Mouse (Mus musculus): ENCODE data around the gene Fam234a. TPM values are rescaled to one million over a fixed set of nuclear protein-coding genes. Genes with fewer than 3 reads are reported as not detected.

The Fam234a gene
- polyA plus RNA-seq, 1 experiment from 2014 or later: 60.6 TPM

DNA sequence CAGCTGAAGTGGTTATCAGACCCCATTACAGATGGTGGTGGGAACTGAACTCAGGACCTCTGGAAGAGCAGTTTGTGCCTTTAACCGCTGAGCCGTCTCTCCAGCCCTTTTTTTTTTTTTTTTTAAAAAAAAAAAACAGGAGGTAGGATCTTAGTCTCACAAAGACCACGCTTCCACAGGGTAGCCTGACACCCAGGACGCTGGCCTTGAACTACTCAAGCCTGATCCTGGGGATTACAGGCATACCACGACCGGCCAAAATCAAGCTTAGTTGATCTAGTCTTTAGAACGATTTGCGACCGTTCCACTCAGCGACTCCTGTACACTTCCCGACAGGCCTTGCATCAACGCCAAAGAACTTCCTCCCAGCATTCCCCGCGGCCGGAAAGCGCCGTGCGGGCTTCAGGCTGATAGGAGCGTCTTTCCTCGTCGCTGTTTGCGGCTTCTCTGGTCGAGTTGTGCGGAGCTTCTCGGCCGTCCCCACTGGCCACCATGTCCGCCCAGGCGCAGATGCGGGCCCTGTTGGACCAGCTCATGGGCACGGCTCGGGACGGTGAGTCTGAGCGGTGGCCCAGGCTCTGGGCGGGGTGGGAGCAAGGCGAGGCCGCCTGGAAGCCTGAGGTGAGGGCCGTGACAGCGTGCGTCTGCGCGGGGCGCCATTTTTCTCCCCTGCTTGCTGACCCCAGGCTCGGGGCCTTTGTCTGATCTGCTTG is 8.7 kb upstream of the Fam234a start, which contains the start of gene Luc7l:
Luc7l (plus strand) TSS at position 358 of the 713 bp plus-strand sequence.
- H3K27me3 ChIP-seq: no peaks in the 10 kb centered on the region
- peak within 1 kb of the TSS; percentile 54 for H3K4me2 ChIP-seq
- peak within 1 kb of the TSS; percentile 95 for H3K4me3 ChIP-seq
- H3K9me3 ChIP-seq: no peaks in the 10 kb centered on the region
- H3K9ac ChIP-seq: peak within 1 kb of the TSS; percentile 95
- peak; percentile 91 for ATAC-seq (ENCODE audit: insufficient number of reproducible peaks, low FRiP score, low TSS enrichment, low read depth)
- H3K27ac ChIP-seq: peak within 1 kb of the TSS; percentile 99
- H3K36me3 ChIP-seq: peaks cover 14% of the 10 kb centered on the region
- peaks cover 9% of the 10 kb centered on the region for H3K4me1 ChIP-seq
- WGBS: under 1% methylated on average over 43 of the region's 43 CpGs

DNA sequence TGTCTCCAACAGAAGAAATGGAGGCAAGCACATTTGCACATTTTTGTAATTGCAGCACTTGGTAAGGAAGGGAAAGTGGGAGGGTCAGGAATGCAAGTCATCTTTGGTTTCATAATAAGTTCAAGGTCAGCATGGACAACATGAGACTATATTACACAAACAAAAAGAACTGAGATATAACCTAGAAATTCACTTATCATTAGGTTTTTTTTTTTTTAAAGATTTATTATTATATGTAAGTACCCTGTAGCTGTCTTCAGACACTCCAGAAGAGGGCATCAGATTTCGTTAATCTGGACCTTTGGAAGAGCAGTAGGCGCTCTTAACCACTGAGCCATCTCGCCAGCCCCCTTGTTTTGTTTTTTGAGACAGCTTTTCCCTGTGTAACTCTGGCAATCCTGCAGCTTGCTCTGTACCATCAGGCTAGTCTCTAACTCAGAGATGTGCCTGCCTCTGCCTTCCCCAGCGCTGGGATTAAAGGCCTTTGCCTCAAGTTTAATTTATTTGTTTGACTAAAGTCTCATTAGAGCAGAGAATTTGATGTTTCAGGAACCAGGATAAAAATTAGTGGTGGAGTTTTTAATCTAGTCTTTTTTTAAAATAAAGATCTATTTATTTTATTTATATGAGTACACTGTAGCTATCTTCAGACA is 8.0 kb upstream of the Fam234a start:
- Histone ChIP-seq H3K27ac (peak overlapping the region; percentile 99), H3K27me3 (no peaks in the 10 kb centered on the region), H3K36me3 (peaks cover 10% of the 10 kb centered on the region), H3K9me3 (no peaks in the 10 kb centered on the region), H3K4me1 (peaks cover 9% of the 10 kb centered on the region), H3K9ac (no peak overlapping the region), H3K4me2 (peak overlapping the region; percentile 54; the same call in 1 of the 2 replicates), H3K4me3 (peak overlapping the region; percentile 95)
- WGBS: 48% methylated on average over 4 of the region's 4 CpGs
- ATAC-seq (ENCODE audit: insufficient number of reproducible peaks, low FRiP score, low TSS enrichment, low read depth): no peak

GRCm38 (mm10) chr17:26243471-26244100 is 456 bp downstream of the Fam234a start:
- H3K27ac ChIP-seq: peak overlapping the region; percentile 83

GRCm38 (mm10) chr17:26240990-26241389 is 3.1 kb downstream of the Fam234a start:
- H3K27ac ChIP-seq: no peak overlapping the region
- no peak overlapping the region for H3K4me2 ChIP-seq
- no peak overlapping the region for H3K9ac ChIP-seq
- no peaks in the 10 kb centered on the region for H3K9me3 ChIP-seq
- 74% methylated on average over 6 of the region's 6 CpGs for WGBS
- H3K4me1 ChIP-seq: peaks cover 15% of the 10 kb centered on the region
- H3K4me3 ChIP-seq: no peak overlapping the region
- no peak for ATAC-seq (ENCODE audit: insufficient number of reproducible peaks, low FRiP score, low TSS enrichment, low read depth)
- H3K27me3 ChIP-seq: no peaks in the 10 kb centered on the region
- H3K36me3 ChIP-seq: no peaks in the 10 kb centered on the region

More at GRCm38 (mm10) chr17:26243471-26244100, 456 bp downstream of the Fam234a start:
- H3K4me2 ChIP-seq: peak overlapping the region; percentile 74
- H3K36me3 ChIP-seq: no peaks in the 10 kb centered on the region
- H3K9me3 ChIP-seq: no peaks in the 10 kb centered on the region
- H3K4me3 ChIP-seq: peak overlapping the region; percentile 79
- peak overlapping the region; percentile 74 for H3K9ac ChIP-seq
- H3K27me3 ChIP-seq: no peaks in the 10 kb centered on the region
- peaks cover 12% of the 10 kb centered on the region for H3K4me1 ChIP-seq
- peak; percentile 80 for ATAC-seq (ENCODE audit: insufficient number of reproducible peaks, low FRiP score, low TSS enrichment, low read depth)
- under 1% methylated on average over 32 of the region's 32 CpGs for WGBS

DNA sequence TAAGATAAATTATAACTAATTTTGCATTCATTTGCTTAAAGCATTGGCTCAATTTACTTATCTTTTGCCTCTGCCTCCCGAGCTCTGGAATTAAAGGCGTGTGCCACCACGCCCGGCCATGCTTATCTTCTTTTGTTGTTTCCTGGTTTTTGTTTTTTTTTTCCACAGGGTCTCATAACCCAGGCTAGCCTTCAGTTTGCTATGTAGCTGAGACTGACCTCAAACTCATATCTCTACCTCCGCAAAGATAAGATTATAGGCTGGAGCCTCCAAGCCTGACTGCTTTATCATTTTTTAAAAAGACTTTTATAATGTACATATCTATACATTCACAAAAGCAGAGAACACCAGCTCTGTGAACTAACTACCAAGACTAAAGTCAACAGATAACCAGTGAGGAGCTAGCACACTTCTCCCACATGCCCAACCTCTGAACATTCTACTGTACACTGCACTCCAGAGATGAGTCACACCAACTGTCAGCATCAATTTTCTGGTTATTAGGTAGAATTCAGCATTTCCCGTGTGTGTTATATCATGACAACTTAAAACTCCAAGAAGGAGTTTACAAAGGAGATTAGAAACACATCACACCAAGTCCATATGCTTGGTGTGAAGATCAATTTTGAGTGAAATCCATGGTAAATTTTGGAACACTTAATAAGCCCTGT is 3.8 kb downstream of the Fam234a start:
- no peak for ATAC-seq (ENCODE audit: insufficient number of reproducible peaks, low FRiP score, low TSS enrichment, low read depth)
- Histone ChIP-seq H3K27ac (no peak overlapping the region), H3K36me3 (no peaks in the 10 kb centered on the region), H3K4me1 (peaks cover 23% of the 10 kb centered on the region), H3K9ac (no peak overlapping the region), H3K9me3 (no peaks in the 10 kb centered on the region), H3K27me3 (no peaks in the 10 kb centered on the region), H3K4me3 (no peak overlapping the region), H3K4me2 (no peak overlapping the region)
- 78% methylated on average over 6 of the region's 6 CpGs for WGBS

- H3K4me2 ChIP-seq: no peak overlapping the region
- H3K4me1 ChIP-seq: peaks cover 23% of the 10 kb centered on the region
- no peak overlapping the region for H3K9ac ChIP-seq
- 75% methylated on average over 2 of the region's 2 CpGs for WGBS
- H3K27ac ChIP-seq: no peak overlapping the region
- no peaks in the 10 kb centered on the region for H3K9me3 ChIP-seq
- H3K27me3 ChIP-seq: no peaks in the 10 kb centered on the region
- H3K36me3 ChIP-seq: no peaks in the 10 kb centered on the region
- no peak for ATAC-seq (ENCODE audit: insufficient number of reproducible peaks, low FRiP score, low TSS enrichment, low read depth)
- no peak overlapping the region for H3K4me3 ChIP-seq
Measured at GRCm38 (mm10) chr17:26239551-26239950, 4.5 kb downstream of the Fam234a start.

DNA sequence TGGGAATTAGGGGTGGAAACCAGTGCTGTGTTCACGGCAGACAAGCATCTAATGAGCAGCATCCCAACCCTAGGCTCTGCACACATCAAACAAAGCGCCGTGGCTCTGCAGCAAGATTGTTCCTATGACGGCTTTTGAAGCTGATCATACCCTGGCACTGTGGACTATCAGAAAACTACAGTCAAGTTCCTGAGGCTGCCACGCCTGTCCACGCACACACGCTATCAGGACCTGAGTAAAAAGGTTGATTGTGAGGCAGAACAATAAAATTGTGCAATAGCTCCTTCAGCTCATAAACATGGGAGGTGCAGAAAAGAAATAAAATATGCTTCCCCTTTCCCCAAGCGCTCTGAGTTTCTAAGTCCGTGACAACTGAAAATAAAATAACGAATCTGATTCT is 6.4 kb downstream of the Fam234a start:
- H3K9ac ChIP-seq: no peak overlapping the region
- no peak overlapping the region for H3K4me2 ChIP-seq
- WGBS: 73% methylated on average over 10 of the region's 10 CpGs
- no peak for ATAC-seq (ENCODE audit: insufficient number of reproducible peaks, low FRiP score, low TSS enrichment, low read depth)
- H3K4me1 ChIP-seq: peaks cover 11% of the 10 kb centered on the region; the same call in 1 of the 2 replicates
- no peak overlapping the region for H3K4me3 ChIP-seq
- no peaks in the 10 kb centered on the region for H3K9me3 ChIP-seq
- no peak overlapping the region for H3K27ac ChIP-seq
- H3K27me3 ChIP-seq: no peaks in the 10 kb centered on the region
- no peaks in the 10 kb centered on the region; the same call in 1 of the 2 replicates for H3K36me3 ChIP-seq

DNA sequence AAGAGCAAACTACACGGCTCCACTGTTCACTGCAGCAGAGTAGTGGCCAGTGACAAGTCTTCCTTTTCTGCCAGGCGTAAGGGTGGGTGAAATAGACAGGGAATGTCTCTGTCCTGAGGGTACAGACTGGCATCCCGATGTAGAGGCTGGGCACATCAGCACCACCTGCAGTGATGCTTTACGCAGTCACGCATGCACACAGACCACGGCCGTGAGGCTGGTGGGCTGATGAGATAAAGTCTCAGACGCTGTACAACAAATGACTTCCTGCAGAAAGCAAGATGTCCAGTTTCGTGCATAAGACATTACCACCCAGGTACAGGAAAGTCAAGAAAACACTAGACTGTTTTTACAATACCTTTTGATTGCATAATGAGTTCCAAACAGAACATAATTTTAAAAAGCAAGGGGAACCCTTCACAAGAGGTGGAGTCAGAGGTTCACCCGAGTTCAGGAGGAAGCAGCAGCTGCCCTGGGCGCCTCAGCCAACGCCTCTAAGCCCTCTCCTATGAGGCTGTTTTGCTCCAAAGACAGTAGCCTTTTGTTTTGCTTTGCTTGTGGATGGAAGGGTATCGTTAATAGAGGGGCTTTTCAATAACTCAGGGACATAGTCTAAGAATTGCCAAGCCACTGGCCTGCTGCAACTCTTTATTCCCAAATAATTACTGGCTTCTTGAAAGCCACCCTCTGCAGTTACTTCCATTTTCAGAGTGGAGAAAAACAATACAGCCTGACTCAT is 8.8 kb downstream of the Fam234a start:
- no peaks in the 10 kb centered on the region for H3K9me3 ChIP-seq
- H3K4me1 ChIP-seq: peaks cover 11% of the 10 kb centered on the region; the same call in 1 of the 2 replicates
- 49% methylated on average over 13 of the region's 13 CpGs for WGBS
- peak overlapping the region; percentile 48 for H3K27ac ChIP-seq
- H3K9ac ChIP-seq: no peak overlapping the region
- no peak for ATAC-seq (ENCODE audit: insufficient number of reproducible peaks, low FRiP score, low TSS enrichment, low read depth)
- no peaks in the 10 kb centered on the region; the same call in 1 of the 2 replicates for H3K36me3 ChIP-seq
- H3K4me3 ChIP-seq: no peak overlapping the region
- no peaks in the 10 kb centered on the region for H3K27me3 ChIP-seq
- no peak overlapping the region for H3K4me2 ChIP-seq

DNA sequence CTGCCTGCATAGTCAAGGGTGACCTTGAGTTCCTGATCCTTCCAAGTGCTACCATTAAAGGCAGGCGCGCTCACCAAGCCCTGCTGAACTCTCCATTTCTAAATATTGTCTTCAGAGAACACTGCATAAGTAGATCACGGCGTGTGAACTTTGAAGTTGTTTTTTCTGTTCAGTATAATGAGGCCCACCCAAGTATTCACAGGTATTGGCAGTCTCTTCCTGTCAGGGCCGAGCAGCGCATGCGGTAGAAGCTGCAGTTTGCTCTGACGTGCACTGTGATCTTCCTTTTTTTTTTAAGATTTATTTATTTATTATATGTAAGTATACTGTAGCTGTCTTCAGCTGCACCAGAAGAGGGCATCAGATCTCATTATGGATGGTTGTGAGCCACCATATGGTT is 9.7 kb downstream of the Fam234a start:
- no peaks in the 10 kb centered on the region for H3K9me3 ChIP-seq
- no peak for ATAC-seq (ENCODE audit: insufficient number of reproducible peaks, low FRiP score, low TSS enrichment, low read depth)
- peaks cover 3% of the 10 kb centered on the region; the same call in 1 of the 2 replicates for H3K36me3 ChIP-seq
- H3K4me1 ChIP-seq: peaks cover 11% of the 10 kb centered on the region; the same call in 1 of the 2 replicates
- no peak overlapping the region for H3K27ac ChIP-seq
- no peaks in the 10 kb centered on the region for H3K27me3 ChIP-seq
- no peak overlapping the region for H3K4me2 ChIP-seq
- WGBS: 85% methylated on average over 8 of the region's 8 CpGs
- no peak overlapping the region for H3K9ac ChIP-seq
- no peak overlapping the region for H3K4me3 ChIP-seq

- ATAC-seq (ENCODE audit: insufficient number of reproducible peaks, low FRiP score, low TSS enrichment, low read depth): no peak
- peaks cover 11% of the 10 kb centered on the region; the same call in 1 of the 2 replicates for H3K4me1 ChIP-seq
- H3K36me3 ChIP-seq: peaks cover 3% of the 10 kb centered on the region; the same call in 1 of the 2 replicates
- WGBS: 72% methylated on average over 8 of the region's 8 CpGs
- H3K9me3 ChIP-seq: no peaks in the 10 kb centered on the region
- no peak overlapping the region for H3K9ac ChIP-seq
- no peak overlapping the region for H3K4me2 ChIP-seq
- H3K27ac ChIP-seq: no peak overlapping the region
- no peak overlapping the region for H3K4me3 ChIP-seq
- no peaks in the 10 kb centered on the region for H3K27me3 ChIP-seq
Measured at GRCm38 (mm10) chr17:26232863-26233262, 11.2 kb downstream of the Fam234a start.

GRCm38 (mm10) chr17:26231156-26231555 is 12.9 kb downstream of the Fam234a start:
- no peaks in the 10 kb centered on the region for H3K9me3 ChIP-seq
- no peak overlapping the region for H3K4me2 ChIP-seq
- no peak overlapping the region for H3K4me3 ChIP-seq
- no peak overlapping the region for H3K9ac ChIP-seq
- no peak overlapping the region for H3K27ac ChIP-seq
- WGBS: 86% methylated on average over 5 of the region's 5 CpGs
- peaks cover 9% of the 10 kb centered on the region; the same call in 1 of the 2 replicates for H3K4me1 ChIP-seq
- H3K36me3 ChIP-seq: peaks cover 3% of the 10 kb centered on the region; the same call in 1 of the 2 replicates
- ATAC-seq (ENCODE audit: insufficient number of reproducible peaks, low FRiP score, low TSS enrichment, low read depth): no peak
- H3K27me3 ChIP-seq: no peaks in the 10 kb centered on the region
